Mouse (Mus musculus) MEL (cell line): ENCODE data around the gene Spats1.

Experiments used
- CTCF ChIP-seq, 3 experiments: IDR thresholded peaks in 2 of 3; conservative IDR thresholded peaks in 1 of 3; 2 replicates each; pipeline ENCODE4 v1.5.1; 2011 to 2012; ENCODE audit warnings: low read length in 3 of 3, low read depth in 2 of 3, mild to moderate bottlenecking in 2 of 3, improper control_type of control experiment in 1 of 3, inconsistent platforms in 1 of 3, mixed read lengths in 1 of 3, moderate library complexity in 1 of 3; ENCODE audit not compliant: control insufficient read depth in 1 of 3, insufficient read depth in 1 of 3, poor library complexity in 1 of 3, severe bottlenecking in 1 of 3
- MYC ChIP-seq: IDR thresholded peaks from 2 replicates; pipeline ENCODE4 v1.6.1; 2011; ENCODE audit warnings: low read depth, mild to moderate bottlenecking, low read length, improper control_type of control experiment, moderate library complexity
- NELFE ChIP-seq: IDR thresholded peaks from 2 replicates; pipeline ENCODE4 v1.6.1; 2011; ENCODE audit warnings: low read depth, low read length, improper control_type of control experiment
- USF1 ChIP-seq: IDR thresholded peaks from 2 replicates; pipeline ENCODE4 v1.6.1; 2014; ENCODE audit warnings: low read depth, mild to moderate bottlenecking, inconsistent platforms, low read length, improper control_type of control experiment, moderate library complexity

DNA sequence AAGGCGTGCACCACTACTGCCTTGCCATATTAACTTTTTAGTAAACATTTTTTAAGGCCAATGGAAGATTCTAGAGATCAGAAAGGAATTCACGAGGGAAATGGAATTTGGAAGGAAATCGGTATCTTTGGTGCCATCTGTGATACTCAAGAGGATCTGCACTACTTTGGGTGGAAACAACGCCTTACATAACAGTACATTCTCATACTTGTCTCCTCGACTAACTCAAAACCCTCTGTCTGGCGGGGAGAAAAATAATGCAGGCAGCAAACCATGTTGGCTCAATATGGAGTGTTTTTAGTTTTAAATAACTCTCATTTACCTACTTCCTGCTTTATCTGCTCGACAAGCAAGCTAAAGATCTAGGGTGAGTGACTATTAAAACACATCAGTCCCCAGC, 4.5 kb downstream of the Spats1 start:
- no peak for TF ChIP-seq CTCF (IDR thresholded peaks at IDR 0.05 in 2 of 3, conservative IDR thresholded peaks at IDR 0.05 in 1 of 3; ENCODE audit: control insufficient read depth in 1 of 3, insufficient read depth in 1 of 3, low read depth in 2 of 3, low read length in 3 of 3, poor library complexity in 1 of 3, severe bottlenecking in 1 of 3)
- no peak for TF ChIP-seq NELFE
- no peak for TF ChIP-seq USF1
- no peak for TF ChIP-seq MYC
